ENCODE assay signal across 17 mouse cellular contexts in the genomic region with DNA sequence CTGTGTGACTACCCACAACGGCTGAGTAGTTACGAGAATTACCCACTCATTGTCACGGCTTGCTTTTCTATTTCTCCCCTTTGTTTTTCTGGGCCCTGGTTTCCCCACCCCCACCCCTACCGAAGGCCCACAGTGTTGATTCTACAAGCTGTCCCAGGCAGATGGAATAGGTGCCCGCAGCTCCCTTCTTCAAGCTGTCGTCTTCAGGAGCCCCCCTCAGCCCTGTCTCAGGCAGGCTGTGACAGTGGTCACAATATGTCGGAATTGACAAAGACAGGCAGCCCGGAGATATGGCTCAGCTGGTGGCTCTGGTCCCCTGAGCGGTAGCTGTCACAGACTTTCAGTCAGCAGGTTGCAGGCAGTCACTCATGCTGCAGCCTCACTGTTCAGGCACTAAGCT.
A peak's percentile ranks its signal among the peaks of the same experiment; 100 is the strongest.
DNase-seq lines count a peak whose midpoint lies in the region; ATAC-seq lines count a peak whose summit lies in the region.
"Had no signal": no experiment of that assay in that cellular context is flagged by ENCODE, and none has a peak within 500 bp of the region (broad histone marks: within the 10 kb centered on the region; RNA-seq: fewer than 3 reads in every experiment).

No protein-coding gene starts in this region.

- DNase-seq in forebrain, embryonic 10.5 days (ENCODE audit: extremely low spot score, low spot score): no peak
- DNase-seq in forebrain, embryonic 11.5 days (ENCODE audit: low spot score): no peak
- peak; percentile 78 for DNase-seq in forebrain, embryonic 14.5 days (ENCODE audit: low spot score)
- DNase-seq in urinary bladder, adult 18-20 months (ENCODE audit: low spot score in 2 of 2): no peak
- DNase-seq in kidney, postnatal 10 days: no peak
- DNase-seq in limb, embryonic 10.5 days (ENCODE audit: low spot score): no peak
- DNase-seq: cerebellum, adult 11-12 months; embryo, embryonic 11 days; gastrocnemius, postnatal 36 days; kidney, adult 8-10 months; lung, postnatal 4 days; right cerebral cortex, postnatal 25 days had no signal

- H3K4me2 ChIP-seq in forebrain, embryonic 11.5 days (ENCODE audit: low read depth, low read length, severe bottlenecking): no peak overlapping the region
- no peak overlapping the region for H3K4me2 ChIP-seq in forebrain, embryonic 14.5 days (ENCODE audit: low read length)
- no peak overlapping the region for H3K4me2 ChIP-seq in hindbrain, embryonic 15.5 days
- H3K4me2 ChIP-seq in neural tube, embryonic 14.5 days (ENCODE audit: low read depth, low read length): no peak overlapping the region
- H3K4me2 ChIP-seq: heart, embryonic 15.5 days; limb, embryonic 13.5 days had no signal

- H3K27me3 ChIP-seq in forebrain, embryonic 10.5 days (ENCODE audit: poor library complexity, severe bottlenecking): no peaks in the 10 kb centered on the region
- H3K27me3 ChIP-seq in forebrain, embryonic 11.5 days (ENCODE audit: control insufficient read depth, insufficient read depth, low read length): no peaks in the 10 kb centered on the region
- no peaks in the 10 kb centered on the region for H3K27me3 ChIP-seq in forebrain, embryonic 14.5 days (replicated peaks; ENCODE audit: control insufficient read depth, insufficient read depth, low read length)
- no peaks in the 10 kb centered on the region for H3K27me3 ChIP-seq in hindbrain, embryonic 15.5 days
- H3K27me3 ChIP-seq in neural tube, embryonic 14.5 days (ENCODE audit: control insufficient read depth, insufficient read depth, low read length): no peaks in the 10 kb centered on the region
- peaks cover 9% of the 10 kb centered on the region for H3K27me3 ChIP-seq in limb, embryonic 10.5 days (ENCODE audit: low read depth, poor library complexity, severe bottlenecking)
- H3K27me3 ChIP-seq: limb, embryonic 13.5 days; Patski had no signal

- H3K9ac ChIP-seq in forebrain, embryonic 11.5 days (ENCODE audit: low read length): no peak overlapping the region
- H3K9ac ChIP-seq in forebrain, embryonic 14.5 days (ENCODE audit: low read length): no peak overlapping the region
- no peak overlapping the region for H3K9ac ChIP-seq in hindbrain, embryonic 15.5 days
- no peak overlapping the region for H3K9ac ChIP-seq in neural tube, embryonic 14.5 days (replicated peaks; ENCODE audit: low read depth, low read length)
- H3K9ac ChIP-seq: heart, embryonic 15.5 days; limb, embryonic 13.5 days had no signal

- ATAC-seq in forebrain, embryonic 11.5 days (replicated peaks; ENCODE audit: low FRiP score): no peak
- peak; percentile 81 for ATAC-seq in forebrain, embryonic 14.5 days
- ATAC-seq in hindbrain, embryonic 15.5 days (ENCODE audit: low FRiP score, low read depth): no peak
- no peak for ATAC-seq in neural tube, embryonic 14.5 days (ENCODE audit: low read depth)
- ATAC-seq: Patski had no signal

- H3K27ac ChIP-seq in forebrain, embryonic 10.5 days: peak overlapping the region; percentile 62; the same call in 1 of the 2 replicates
- H3K27ac ChIP-seq in forebrain, embryonic 11.5 days (ENCODE audit: low read depth, low read length): no peak overlapping the region
- peak overlapping the region; percentile 92 for H3K27ac ChIP-seq in forebrain, embryonic 14.5 days (ENCODE audit: low read depth, low read length)
- H3K27ac ChIP-seq in hindbrain, embryonic 15.5 days (replicated peaks): peak overlapping the region; percentile 70
- peak overlapping the region; percentile 39 for H3K27ac ChIP-seq in neural tube, embryonic 14.5 days (ENCODE audit: low read depth, low read length)
- no peak overlapping the region for H3K27ac ChIP-seq in limb, embryonic 10.5 days
- H3K27ac ChIP-seq: heart, embryonic 15.5 days; limb, embryonic 13.5 days had no signal

- H3K4me1 ChIP-seq in forebrain, embryonic 10.5 days: peaks cover 45% of the 10 kb centered on the region
- peaks cover 3% of the 10 kb centered on the region; the same call in 1 of the 2 replicates for H3K4me1 ChIP-seq in forebrain, embryonic 11.5 days (replicated peaks; ENCODE audit: control insufficient read depth, insufficient read depth, low read length)
- peaks cover 33% of the 10 kb centered on the region for H3K4me1 ChIP-seq in forebrain, embryonic 14.5 days (ENCODE audit: control insufficient read depth, insufficient read depth, low read length)
- peaks cover 52% of the 10 kb centered on the region for H3K4me1 ChIP-seq in hindbrain, embryonic 15.5 days (replicated peaks)
- H3K4me1 ChIP-seq in neural tube, embryonic 14.5 days (ENCODE audit: control insufficient read depth, insufficient read depth, low read length): peaks cover 31% of the 10 kb centered on the region
- peaks cover 36% of the 10 kb centered on the region for H3K4me1 ChIP-seq in limb, embryonic 10.5 days
- H3K4me1 ChIP-seq: heart, embryonic 15.5 days had no signal

- H3K9me3 ChIP-seq in forebrain, embryonic 10.5 days: no peaks in the 10 kb centered on the region
- H3K9me3 ChIP-seq in forebrain, embryonic 11.5 days (ENCODE audit: control insufficient read depth, low read length): no peaks in the 10 kb centered on the region
- H3K9me3 ChIP-seq in forebrain, embryonic 14.5 days (replicated peaks; ENCODE audit: control insufficient read depth, low read length): no peaks in the 10 kb centered on the region
- H3K9me3 ChIP-seq in hindbrain, embryonic 15.5 days: no peaks in the 10 kb centered on the region
- H3K9me3 ChIP-seq in neural tube, embryonic 14.5 days (ENCODE audit: control insufficient read depth, low read length): no peaks in the 10 kb centered on the region
- no peaks in the 10 kb centered on the region for H3K9me3 ChIP-seq in limb, embryonic 10.5 days (replicated peaks)
- H3K9me3 ChIP-seq: heart, embryonic 15.5 days; limb, embryonic 13.5 days had no signal

- no peak overlapping the region for H3K4me3 ChIP-seq in forebrain, embryonic 10.5 days
- no peak overlapping the region for H3K4me3 ChIP-seq in forebrain, embryonic 11.5 days (ENCODE audit: low read depth, low read length)
- H3K4me3 ChIP-seq in forebrain, embryonic 14.5 days (ENCODE audit: low read depth, low read length): no peak overlapping the region
- no peak overlapping the region for H3K4me3 ChIP-seq in hindbrain, embryonic 15.5 days
- no peak overlapping the region for H3K4me3 ChIP-seq in neural tube, embryonic 14.5 days (ENCODE audit: low read depth, low read length)
- H3K4me3 ChIP-seq in limb, embryonic 10.5 days: no peak overlapping the region
- H3K4me3 ChIP-seq: heart, embryonic 15.5 days; limb, embryonic 13.5 days had no signal

- H3K36me3 ChIP-seq in forebrain, embryonic 10.5 days (replicated peaks): no peaks in the 10 kb centered on the region
- H3K36me3 ChIP-seq in forebrain, embryonic 11.5 days (ENCODE audit: control insufficient read depth, insufficient read depth, low read length): no peaks in the 10 kb centered on the region
- H3K36me3 ChIP-seq in forebrain, embryonic 14.5 days (ENCODE audit: control insufficient read depth, insufficient read depth, low read length): no peaks in the 10 kb centered on the region
- no peaks in the 10 kb centered on the region for H3K36me3 ChIP-seq in hindbrain, embryonic 15.5 days
- no peaks in the 10 kb centered on the region for H3K36me3 ChIP-seq in neural tube, embryonic 14.5 days (ENCODE audit: control insufficient read depth, insufficient read depth, low read length)
- no peaks in the 10 kb centered on the region for H3K36me3 ChIP-seq in limb, embryonic 10.5 days
- H3K36me3 ChIP-seq: heart, embryonic 15.5 days; limb, embryonic 13.5 days had no signal

- WGBS in forebrain, embryonic 10.5 days: 86% methylated on average over 9 of the region's 9 CpGs
- 73% methylated on average over 9 of the region's 9 CpGs for WGBS in forebrain, embryonic 11.5 days
- WGBS in forebrain, embryonic 14.5 days: 46% methylated on average over 9 of the region's 9 CpGs
- WGBS in hindbrain, embryonic 15.5 days: 31% methylated on average over 9 of the region's 9 CpGs
- WGBS in neural tube, embryonic 14.5 days: 36% methylated on average over 9 of the region's 9 CpGs
- WGBS in limb, embryonic 10.5 days: 86% methylated on average over 9 of the region's 9 CpGs

Comparison
In these comparisons a context has a peak if more than half of its experiments do, and no peak if none do; other contexts are left out.
1. H3K27ac ChIP-seq: peak in forebrain, embryonic 10.5 days (single experiment), forebrain, embryonic 14.5 days (single experiment), hindbrain, embryonic 15.5 days (single experiment) and neural tube, embryonic 14.5 days (single experiment); none in forebrain, embryonic 11.5 days (single experiment) and limb, embryonic 10.5 days (single experiment).